In genomic region chr15:76987137-76987536, GRCm38 (mm10) we compare ENCODE assay signal across 9 mouse cellular contexts. TPM values are rescaled to one million over a fixed set of nuclear protein-coding genes. Genes with fewer than 3 reads are reported as not detected.
DNase-seq lines count a peak whose midpoint lies in the region; ATAC-seq and TF ChIP-seq lines count a peak whose summit lies in the region.
"Had no signal": no experiment of that assay in that cellular context is flagged by ENCODE, and none has a peak within 500 bp of the region (broad histone marks: within the 10 kb centered on the region; RNA-seq: fewer than 3 reads in every experiment).

No protein-coding gene starts in this region.

- H3K27me3 ChIP-seq in heart, postnatal 0 days (ENCODE audit: control insufficient read depth, insufficient read depth, low read length): no peaks in the 10 kb centered on the region
- no peaks in the 10 kb centered on the region for H3K27me3 ChIP-seq in hindbrain, embryonic 14.5 days (ENCODE audit: control insufficient read depth, insufficient read depth, low read length)
- no peaks in the 10 kb centered on the region for H3K27me3 ChIP-seq in midbrain, embryonic 14.5 days (ENCODE audit: control insufficient read depth, insufficient read depth, low read length)

- TF ChIP-seq POLR2A in cortical plate, adult 2 months (IDR thresholded peaks at IDR 0.05; ENCODE audit: extremely low read depth, insufficient read depth, low read length): no peak

- H3K4me1 ChIP-seq in heart, postnatal 0 days (ENCODE audit: control insufficient read depth, insufficient read depth): peaks cover 7% of the 10 kb centered on the region
- peaks cover 3% of the 10 kb centered on the region for H3K4me1 ChIP-seq in cortical plate, adult 2 months (ENCODE audit: control insufficient read depth, insufficient read depth, low read length)
- H3K4me1 ChIP-seq in hindbrain, embryonic 14.5 days (replicated peaks; ENCODE audit: control insufficient read depth, insufficient read depth, low read length): peaks cover 12% of the 10 kb centered on the region; the same call in 1 of the 2 replicates
- H3K4me1 ChIP-seq in midbrain, embryonic 14.5 days (ENCODE audit: control insufficient read depth, insufficient read depth, low read length): peaks cover 8% of the 10 kb centered on the region

- no peak for TF ChIP-seq CTCF in heart, postnatal 0 days (IDR thresholded peaks at IDR 0.05; ENCODE audit: low read depth)
- no peak for TF ChIP-seq CTCF in cortical plate, adult 2 months (IDR thresholded peaks at IDR 0.05; ENCODE audit: extremely low read depth, insufficient read depth, low read length)

- DNase-seq in heart, postnatal 0 days (ENCODE audit: low spot score): no peak
- DNase-seq in heart, postnatal 10 days: no peak
- DNase-seq in hindbrain, embryonic 14.5 days (ENCODE audit: low spot score): no peak
- DNase-seq in midbrain, embryonic 14.5 days: no peak
- no peak for DNase-seq in ovary, postnatal 14 days (ENCODE audit: low spot score)
- DNase-seq in left cerebral cortex, postnatal 14 days (ENCODE audit: low spot score in 2 of 2): no peak
- no peak for DNase-seq in urinary bladder, adult 2 months (ENCODE audit: low spot score)

- ATAC-seq in heart, postnatal 0 days (ENCODE audit: insufficient read depth, low read depth): peak; percentile 11; the same call in 1 of the 2 replicates
- no peak for ATAC-seq in hindbrain, embryonic 14.5 days (ENCODE audit: low FRiP score)
- peak; percentile 4; the same call in 1 of the 2 replicates for ATAC-seq in midbrain, embryonic 14.5 days (ENCODE audit: low FRiP score, low TSS enrichment)

- no peaks in the 10 kb centered on the region for H3K9me3 ChIP-seq in heart, postnatal 0 days (replicated peaks; ENCODE audit: control insufficient read depth, low read length)
- no peaks in the 10 kb centered on the region for H3K9me3 ChIP-seq in hindbrain, embryonic 14.5 days (ENCODE audit: control insufficient read depth, low read length)
- H3K9me3 ChIP-seq in midbrain, embryonic 14.5 days (ENCODE audit: control insufficient read depth, low read length): no peaks in the 10 kb centered on the region

- intact Hi-C loops in heart, postnatal 10 days (cut with DNase I): no loop called here
- intact Hi-C loops in left cerebral cortex, postnatal 14 days (cut with DNase I): no loop called here

- H3K4me3 ChIP-seq in heart, postnatal 0 days (ENCODE audit: low read depth, low read length): peak overlapping the region; percentile 48
- peak overlapping the region; percentile 19 for H3K4me3 ChIP-seq in cortical plate, adult 2 months (ENCODE audit: insufficient read depth, low read length)
- H3K4me3 ChIP-seq in hindbrain, embryonic 14.5 days (replicated peaks; ENCODE audit: low read length): peak overlapping the region; percentile 27
- peak overlapping the region; percentile 28 for H3K4me3 ChIP-seq in midbrain, embryonic 14.5 days (replicated peaks; ENCODE audit: low read depth, low read length)

- H3K27ac ChIP-seq in heart, postnatal 0 days (ENCODE audit: low read depth): no peak overlapping the region; the same call in 1 of the 2 replicates
- no peak overlapping the region for H3K27ac ChIP-seq in cortical plate, adult 2 months (ENCODE audit: insufficient read depth, low read length)
- H3K27ac ChIP-seq in hindbrain, embryonic 14.5 days: peak overlapping the region; percentile 68; the same call in 1 of the 2 replicates
- peak overlapping the region; percentile 72 for H3K27ac ChIP-seq in midbrain, embryonic 14.5 days (replicated peaks; ENCODE audit: low read depth, low read length)

- TF ChIP-seq EP300 in heart, postnatal 0 days (IDR thresholded peaks at IDR 0.05; ENCODE audit: low read depth): no peak

- peak overlapping the region; percentile 68 for H3K4me2 ChIP-seq in heart, postnatal 0 days (ENCODE audit: low read depth, low read length)
- peak overlapping the region; percentile 51 for H3K4me2 ChIP-seq in hindbrain, embryonic 14.5 days (replicated peaks)
- H3K4me2 ChIP-seq in midbrain, embryonic 14.5 days (ENCODE audit: low read length): peak overlapping the region; percentile 55

- WGBS in heart, postnatal 0 days: 15% methylated on average over 11 of the region's 11 CpGs
- WGBS in hindbrain, embryonic 14.5 days: 17% methylated on average over 11 of the region's 11 CpGs
- WGBS in midbrain, embryonic 14.5 days: 14% methylated on average over 11 of the region's 11 CpGs

- H3K36me3 ChIP-seq in heart, postnatal 0 days (replicated peaks; ENCODE audit: control insufficient read depth, insufficient read depth, low read length): no peaks in the 10 kb centered on the region
- H3K36me3 ChIP-seq in hindbrain, embryonic 14.5 days (replicated peaks; ENCODE audit: control insufficient read depth, insufficient read depth): no peaks in the 10 kb centered on the region
- H3K36me3 ChIP-seq in midbrain, embryonic 14.5 days (ENCODE audit: control insufficient read depth, insufficient read depth, low read length): no peaks in the 10 kb centered on the region

- peak overlapping the region; percentile 43; the same call in 1 of the 2 replicates for H3K9ac ChIP-seq in heart, postnatal 0 days (replicated peaks; ENCODE audit: low read depth, low read length)
- peak overlapping the region; percentile 50 for H3K9ac ChIP-seq in hindbrain, embryonic 14.5 days
- peak overlapping the region; percentile 51; the same call in 1 of the 2 replicates for H3K9ac ChIP-seq in midbrain, embryonic 14.5 days (replicated peaks; ENCODE audit: low read length)

RNA-seq across cellular contexts. Expression of gene 1110038F14Rik, which starts 38.8 kb away (rescaled TPM):
- total RNA-seq in heart, postnatal 0 days (2014; rRNA removed; ENCODE audit: low replicate concordance): 2.6 and 13.4 TPM in 2 replicates
- 35.1 and 36.9 TPM in 2 replicates for polyA plus RNA-seq in heart, postnatal 0 days (2015; fragmentation: Nextera tagmentation; extraction: Ambion mirVana)
- 10 to 100 TPM; 25.8 to 26.2 TPM for total RNA-seq in heart, postnatal 10 days (2021)
- polyA plus RNA-seq in cortical plate, adult 2 months (2012; rRNA removed): 29.3 and 30.0 TPM in 2 replicates
- polyA plus RNA-seq in hindbrain, embryonic 14.5 days (2014; fragmentation: Nextera tagmentation; extraction: Ambion mirVana): 36.0 and 45.1 TPM in 2 replicates
- polyA plus RNA-seq in midbrain, embryonic 14.5 days (2014; fragmentation: Nextera tagmentation; extraction: Ambion mirVana): 43.0 and 45.1 TPM in 2 replicates
- 10 to 100 TPM; 25.0 to 27.9 TPM for total RNA-seq in left cerebral cortex, postnatal 14 days (2021)
- 35.6 and 41.6 TPM in 2 replicates for polyA plus RNA-seq in urinary bladder, adult 2 months (2012; rRNA removed)

RNA-seq across cellular contexts. Expression of gene Apol6, which starts 57.4 kb away (rescaled TPM):
- total RNA-seq in heart, postnatal 0 days (2014; rRNA removed; ENCODE audit: low replicate concordance): not detected in 2 replicates
- polyA plus RNA-seq in heart, postnatal 0 days (2015; fragmentation: Nextera tagmentation; extraction: Ambion mirVana): 0.11 TPM in 2 replicates
- total RNA-seq in heart, postnatal 10 days (2021): 1 to 10 TPM; 1.6 to 1.7 TPM
- polyA plus RNA-seq in cortical plate, adult 2 months (2012; rRNA removed): 0.10 and 0.11 TPM in 2 replicates
- not detected in 2 replicates for polyA plus RNA-seq in hindbrain, embryonic 14.5 days (2014; fragmentation: Nextera tagmentation; extraction: Ambion mirVana)
- polyA plus RNA-seq in midbrain, embryonic 14.5 days (2014; fragmentation: Nextera tagmentation; extraction: Ambion mirVana): 0.15 TPM in 1 of 2 replicates, not detected in the other
- under 1 TPM; 0.20 to 0.40 TPM for total RNA-seq in left cerebral cortex, postnatal 14 days (2021)
- 31.3 and 37.7 TPM in 2 replicates for polyA plus RNA-seq in urinary bladder, adult 2 months (2012; rRNA removed)
- total RNA-seq: MEL had no signal

Comparison
In these comparisons a context has a peak if more than half of its experiments do, and no peak if none do; other contexts are left out.
1. H3K27ac ChIP-seq: peak in hindbrain, embryonic 14.5 days (single experiment) and midbrain, embryonic 14.5 days (single experiment); none in heart, postnatal 0 days (single experiment) and cortical plate, adult 2 months (single experiment).
2. RNA of gene Apol6, which starts 57.4 kb away (polyA plus RNA-seq): 31.3 to 37.7 TPM in urinary bladder, adult 2 months; 0.11 TPM in heart, postnatal 0 days, 0.10 to 0.11 TPM in cortical plate, adult 2 months, not detected in hindbrain, embryonic 14.5 days and 0.15 TPM in midbrain, embryonic 14.5 days; every median in the first group is over 10 times any median in the second.
3. Peak in every context shown above with its lines, with median percentiles within 50 percentile points of each other: H3K4me2 ChIP-seq, H3K4me3 ChIP-seq and H3K9ac ChIP-seq.